Mouse (Mus musculus): ENCODE measurements at regions not wholly inside any gene's neighbourhood (a gene's known extent, or its start where the extent isn't known, plus 50 kb on each side); places are given as distances from the start of the nearest gene placed in this dataset.

DNA sequence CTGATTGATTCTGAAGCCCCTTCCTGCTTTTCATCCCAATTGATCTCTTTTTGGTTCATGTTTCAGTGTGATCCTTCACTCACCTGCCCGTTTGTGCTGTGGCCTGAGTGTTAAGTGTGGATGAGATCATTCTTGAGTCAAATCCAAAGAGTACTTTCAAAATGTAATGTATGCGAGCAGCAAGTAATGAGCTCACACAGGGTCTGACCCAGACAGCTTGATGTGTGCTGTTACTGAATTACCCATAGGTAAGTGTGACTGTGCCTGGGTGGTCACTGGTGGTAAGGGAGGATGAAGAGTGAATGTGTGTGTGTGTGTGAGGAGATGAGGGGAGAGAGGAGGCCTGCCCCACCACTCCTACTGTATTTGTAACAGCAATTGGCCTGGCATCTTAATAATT is 151.4 kb downstream of the Twistnb start:
- no peaks in the 10 kb centered on the region for H3K36me3 ChIP-seq (ENCODE audit: insufficient read depth, low read length)
- TF ChIP-seq NANOG (IDR thresholded peaks at IDR 0.05; ENCODE audit: borderline replicate concordance, low read length) = no peak
- TF ChIP-seq POU5F1 (IDR thresholded peaks at IDR 0.05; ENCODE audit: borderline replicate concordance, low read length) = no peak
- TF ChIP-seq CTCF (conservative IDR thresholded peaks at IDR 0.05; ENCODE audit: low read length) = no peak
- no peak overlapping the region for H3K4me3 ChIP-seq (replicated peaks; ENCODE audit: low read length)
- H3K9me3 ChIP-seq (ENCODE audit: low read length) = no peaks in the 10 kb centered on the region
- H3K27me3 ChIP-seq (ENCODE audit: insufficient read depth, low read length) = no peaks in the 10 kb centered on the region
- H3K4me1 ChIP-seq (replicated peaks; ENCODE audit: low read depth, low read length) = no peaks in the 10 kb centered on the region

DNA sequence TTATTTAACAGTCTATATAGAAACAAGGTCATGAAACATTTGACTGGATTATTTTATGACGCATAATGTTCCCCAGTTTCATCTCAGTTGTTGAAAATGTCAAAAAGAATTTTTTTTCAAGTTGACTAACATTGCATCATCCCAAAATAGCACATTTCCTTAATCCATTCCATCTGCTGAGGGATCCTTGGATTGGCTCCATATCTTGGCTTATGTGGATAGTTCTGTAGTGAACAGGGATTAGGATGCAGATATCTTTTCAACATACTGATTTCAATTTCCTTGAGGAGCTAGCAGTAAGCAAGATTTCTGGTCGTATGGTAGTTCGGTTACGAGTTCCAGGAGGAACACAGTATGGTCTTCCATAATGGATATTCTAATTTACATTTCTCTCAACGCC is 161.6 kb downstream of the Twistnb start:
- Histone ChIP-seq H3K4me3 (replicated peaks; ENCODE audit: low read length) (no peak overlapping the region), H3K27me3 (ENCODE audit: insufficient read depth, low read length) (no peaks in the 10 kb centered on the region), H3K36me3 (ENCODE audit: insufficient read depth, low read length) (no peaks in the 10 kb centered on the region), H3K4me1 (replicated peaks; ENCODE audit: low read depth, low read length) (no peaks in the 10 kb centered on the region), H3K9me3 (ENCODE audit: low read length) (no peaks in the 10 kb centered on the region)
- TF ChIP-seq CTCF (conservative IDR thresholded peaks at IDR 0.05; ENCODE audit: low read length) (no peak), NANOG (IDR thresholded peaks at IDR 0.05; ENCODE audit: borderline replicate concordance, low read length) (no peak), POU5F1 (IDR thresholded peaks at IDR 0.05; ENCODE audit: borderline replicate concordance, low read length) (no peak)

DNA sequence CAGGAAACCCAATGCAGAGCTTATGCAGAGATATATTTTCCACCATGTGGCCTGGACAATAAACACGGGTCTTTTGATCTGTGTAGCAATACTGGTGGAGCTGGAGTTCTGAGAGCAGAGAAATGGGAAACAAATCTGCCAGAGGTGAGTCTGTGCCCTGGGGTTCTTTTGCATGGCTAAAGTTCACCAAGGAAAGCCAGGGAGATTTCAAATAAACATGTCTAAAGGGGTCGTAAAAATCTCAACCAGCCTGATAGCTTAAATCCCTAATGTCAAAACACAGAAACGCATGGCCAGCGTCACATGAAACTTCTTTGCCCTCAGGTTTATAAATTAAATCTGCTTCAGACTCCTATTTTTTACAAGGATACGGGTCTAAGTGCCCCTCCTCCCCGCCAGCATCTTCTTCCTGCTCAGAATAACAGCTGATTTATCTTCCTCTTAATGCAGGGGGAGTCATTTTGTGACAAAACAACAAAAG is 163.0 kb downstream of the Twistnb start:
- H3K4me1 ChIP-seq (replicated peaks; ENCODE audit: low read depth, low read length) = no peaks in the 10 kb centered on the region
- no peaks in the 10 kb centered on the region for H3K27me3 ChIP-seq (ENCODE audit: insufficient read depth, low read length)
- no peaks in the 10 kb centered on the region for H3K9me3 ChIP-seq (ENCODE audit: low read length)
- TF ChIP-seq NANOG (IDR thresholded peaks at IDR 0.05; ENCODE audit: borderline replicate concordance, low read length) = no peak
- no peak for TF ChIP-seq CTCF (conservative IDR thresholded peaks at IDR 0.05; ENCODE audit: low read length)
- TF ChIP-seq POU5F1 (IDR thresholded peaks at IDR 0.05; ENCODE audit: borderline replicate concordance, low read length) = no peak
- H3K36me3 ChIP-seq (ENCODE audit: insufficient read depth, low read length) = no peaks in the 10 kb centered on the region
- no peak overlapping the region for H3K4me3 ChIP-seq (replicated peaks; ENCODE audit: low read length)

DNA sequence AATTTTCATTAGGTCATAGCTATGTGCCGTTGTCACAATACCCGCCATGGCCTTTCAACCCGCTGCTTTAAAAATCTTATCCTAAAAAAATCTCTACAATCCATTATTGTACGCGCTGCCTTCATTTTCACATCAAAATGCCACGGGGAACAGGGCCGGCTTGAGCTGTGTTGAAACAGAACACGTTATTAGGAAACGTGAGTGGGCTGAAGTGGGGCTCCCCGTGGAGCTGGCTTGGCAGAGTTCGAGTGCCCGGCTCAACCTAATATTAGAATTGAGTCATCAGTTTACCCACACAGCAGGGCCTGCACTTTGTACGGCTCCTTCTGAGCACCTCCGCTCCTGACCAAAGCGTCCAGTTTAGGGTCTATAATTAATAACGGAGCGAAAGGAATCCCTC is 163.5 kb downstream of the Twistnb start:
- TF ChIP-seq NANOG (IDR thresholded peaks at IDR 0.05; ENCODE audit: borderline replicate concordance, low read length) = no peak
- Histone ChIP-seq H3K4me1 (replicated peaks; ENCODE audit: low read depth, low read length) (no peaks in the 10 kb centered on the region), H3K4me3 (replicated peaks; ENCODE audit: low read length) (no peak overlapping the region), H3K9me3 (ENCODE audit: low read length) (no peaks in the 10 kb centered on the region), H3K27me3 (ENCODE audit: insufficient read depth, low read length) (no peaks in the 10 kb centered on the region), H3K36me3 (ENCODE audit: insufficient read depth, low read length) (no peaks in the 10 kb centered on the region)

DNA sequence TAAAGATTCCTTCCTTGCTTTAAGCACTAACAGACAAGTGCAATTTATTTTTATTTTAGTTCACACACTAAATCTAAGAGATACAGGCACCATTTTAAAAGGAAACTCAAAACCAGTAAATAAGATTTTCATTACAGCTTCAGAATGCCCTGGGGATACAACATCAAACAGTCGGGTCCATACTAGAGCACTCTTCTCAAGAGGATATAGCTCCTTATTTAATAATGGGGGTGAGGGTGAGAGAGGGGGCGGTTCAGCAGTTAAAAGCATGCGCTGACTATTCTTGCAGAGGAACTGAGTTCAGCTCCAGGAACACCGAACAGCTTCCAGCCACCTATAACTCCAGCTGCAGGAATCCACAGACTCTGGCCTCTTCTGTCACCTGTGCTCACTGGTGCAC is 164.2 kb downstream of the Twistnb start:
- no peaks in the 10 kb centered on the region for H3K9me3 ChIP-seq (ENCODE audit: low read length)
- H3K36me3 ChIP-seq (ENCODE audit: insufficient read depth, low read length) = no peaks in the 10 kb centered on the region
- no peak for TF ChIP-seq CTCF (conservative IDR thresholded peaks at IDR 0.05; ENCODE audit: low read length)
- TF ChIP-seq NANOG (IDR thresholded peaks at IDR 0.05; ENCODE audit: borderline replicate concordance, low read length) = no peak
- no peak for TF ChIP-seq POU5F1 (IDR thresholded peaks at IDR 0.05; ENCODE audit: borderline replicate concordance, low read length)
- no peaks in the 10 kb centered on the region for H3K4me1 ChIP-seq (replicated peaks; ENCODE audit: low read depth, low read length)
- H3K4me3 ChIP-seq (replicated peaks; ENCODE audit: low read length) = no peak overlapping the region
- H3K27me3 ChIP-seq (ENCODE audit: insufficient read depth, low read length) = no peaks in the 10 kb centered on the region

- Histone ChIP-seq H3K36me3 (ENCODE audit: insufficient read depth, low read length) (no peaks in the 10 kb centered on the region), H3K9me3 (ENCODE audit: low read length) (no peaks in the 10 kb centered on the region), H3K4me1 (replicated peaks; ENCODE audit: low read depth, low read length) (no peaks in the 10 kb centered on the region), H3K27me3 (ENCODE audit: insufficient read depth, low read length) (no peaks in the 10 kb centered on the region), H3K4me3 (replicated peaks; ENCODE audit: low read length) (no peak overlapping the region)
- no peak for TF ChIP-seq POU5F1 (IDR thresholded peaks at IDR 0.05; ENCODE audit: borderline replicate concordance, low read length)
- TF ChIP-seq CTCF (conservative IDR thresholded peaks at IDR 0.05; ENCODE audit: low read length) = peak; percentile 63
Observed at GRCm38 (mm10) chr12:33605393-33605792, 176.0 kb downstream of the Twistnb start.

DNA sequence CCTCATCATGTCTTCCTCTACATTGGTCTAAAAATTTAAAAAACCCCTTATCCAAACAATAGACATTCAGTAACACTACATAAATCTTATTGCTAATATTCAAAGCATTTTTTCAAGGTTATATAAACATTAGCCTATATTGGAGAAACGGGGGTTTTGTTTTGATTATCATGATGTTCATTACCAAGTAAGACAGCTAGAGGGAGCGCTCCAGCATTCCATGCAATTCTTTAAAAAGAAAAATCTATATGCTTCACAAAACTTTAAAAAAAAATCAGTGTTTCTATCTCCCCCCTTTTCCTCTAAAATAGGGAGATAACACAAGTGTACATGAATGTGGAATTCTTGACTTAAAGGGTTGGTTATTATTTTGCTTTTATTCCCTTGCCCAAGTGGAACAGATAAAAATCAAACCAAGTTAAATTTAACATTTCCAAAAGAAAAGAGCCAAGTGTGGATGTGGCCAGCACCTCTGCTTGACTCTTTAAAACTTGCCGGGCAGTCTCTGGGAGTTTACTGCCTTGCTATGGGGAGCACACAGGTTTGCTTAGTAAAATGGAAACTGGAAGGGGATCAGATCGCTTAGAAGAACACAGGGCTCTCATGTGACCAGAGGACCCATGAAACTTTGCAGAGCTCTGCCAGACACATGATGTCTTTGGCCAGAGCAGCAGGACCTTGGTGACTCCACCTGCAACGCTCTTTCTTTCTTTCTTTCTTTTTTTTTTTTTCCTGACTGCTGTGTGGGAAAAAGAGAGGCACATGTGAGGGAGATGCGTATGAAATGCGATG is 178.6 kb downstream of the Twistnb start:
- no peaks in the 10 kb centered on the region for H3K36me3 ChIP-seq (ENCODE audit: insufficient read depth, low read length)
- H3K4me3 ChIP-seq (replicated peaks; ENCODE audit: low read length) = no peak overlapping the region
- H3K9me3 ChIP-seq (ENCODE audit: low read length) = no peaks in the 10 kb centered on the region
- no peak for TF ChIP-seq NANOG (IDR thresholded peaks at IDR 0.05; ENCODE audit: borderline replicate concordance, low read length)
- TF ChIP-seq POU5F1 (IDR thresholded peaks at IDR 0.05; ENCODE audit: borderline replicate concordance, low read length) = no peak
- peak; percentile 22; the same call in 1 of the 2 replicates for TF ChIP-seq CTCF (conservative IDR thresholded peaks at IDR 0.05; ENCODE audit: low read length)
- no peaks in the 10 kb centered on the region for H3K4me1 ChIP-seq (replicated peaks; ENCODE audit: low read depth, low read length)
- no peaks in the 10 kb centered on the region for H3K27me3 ChIP-seq (ENCODE audit: insufficient read depth, low read length)

- no peaks in the 10 kb centered on the region for H3K4me1 ChIP-seq (replicated peaks; ENCODE audit: low read depth, low read length)
- no peaks in the 10 kb centered on the region for H3K9me3 ChIP-seq (ENCODE audit: low read length)
- no peaks in the 10 kb centered on the region for H3K36me3 ChIP-seq (ENCODE audit: insufficient read depth, low read length)
- no peak overlapping the region for H3K4me3 ChIP-seq (replicated peaks; ENCODE audit: low read length)
- no peaks in the 10 kb centered on the region for H3K27me3 ChIP-seq (ENCODE audit: insufficient read depth, low read length)
- TF ChIP-seq POU5F1 (IDR thresholded peaks at IDR 0.05; ENCODE audit: borderline replicate concordance, low read length) = no peak
- TF ChIP-seq NANOG (IDR thresholded peaks at IDR 0.05; ENCODE audit: borderline replicate concordance, low read length) = no peak
- no peak for TF ChIP-seq CTCF (conservative IDR thresholded peaks at IDR 0.05; ENCODE audit: low read length)
Observed at GRCm38 (mm10) chr12:33612378-33612777, 182.9 kb downstream of the Twistnb start.

GRCm38 (mm10) chr12:33620391-33620790 is 191.0 kb downstream of the Twistnb start:
- Histone ChIP-seq H3K4me1 (replicated peaks; ENCODE audit: low read depth, low read length) (no peaks in the 10 kb centered on the region), H3K27me3 (ENCODE audit: insufficient read depth, low read length) (no peaks in the 10 kb centered on the region), H3K36me3 (ENCODE audit: insufficient read depth, low read length) (no peaks in the 10 kb centered on the region), H3K9me3 (ENCODE audit: low read length) (no peaks in the 10 kb centered on the region), H3K4me3 (replicated peaks; ENCODE audit: low read length) (no peak overlapping the region)
- TF ChIP-seq POU5F1 (IDR thresholded peaks at IDR 0.05; ENCODE audit: borderline replicate concordance, low read length) (no peak), NANOG (IDR thresholded peaks at IDR 0.05; ENCODE audit: borderline replicate concordance, low read length) (no peak), CTCF (conservative IDR thresholded peaks at IDR 0.05; ENCODE audit: low read length) (no peak)

Data from E14TG2a.4 (cell line).